Mouse (Mus musculus) layer of hippocampus, adult 2 months (tissue): Measurements from ENCODE around the gene Rhobtb1. TPM values are rescaled to one million over a fixed set of nuclear protein-coding genes. Genes with fewer than 3 reads are reported as not detected.

Source experiments
- DNase-seq, 2 experiments: peaks; one replicate each; pipeline ENCODE4 v3.0.0; 2022; ENCODE audit warnings: low spot score in 2 of 2
- H3K27ac ChIP-seq: fragments of 200-600 bp; 2 replicates; pipeline ENCODE4 v1.8.1; 2022
- H3K4me3 ChIP-seq: fragments of 200-600 bp; 2 replicates; pipeline ENCODE4 v1.8.1; 2022; ENCODE audit warnings: mild to moderate bottlenecking
- CTCF ChIP-seq: fragments of 200-600 bp; conservative IDR thresholded peaks from 2 replicates; pipeline ENCODE4 v1.8.1; 2022; ENCODE audit warnings: antibody characterized with exemption, mild to moderate bottlenecking, moderate library complexity
- long read RNA-seq, 2 experiments: library from polyadenylated mRNA; stranded (forward); transcript quantifications; one replicate each; pipeline ENCODE4 v2.0.0; 2021; ENCODE audit warnings: borderline mapping rate in 2 of 2
- total RNA-seq, 2 experiments: library from RNA; stranded (reverse); gene quantifications; 2 replicates each; pipeline ENCODE4 v1.2.3; 2021

Rhobtb1 gene
- total RNA-seq, result 1 to 10 TPM; 3.8 to 5.9 TPM
- long read RNA-seq, experiment 1, full-length matches to known transcripts, result 2 of 4 reads
- long read RNA-seq, experiment 1, partial matches to known transcripts, result 0 of 4 reads
- long read RNA-seq, experiment 1, other reads (novel, unspliced or antisense), result 2 of 4 reads
- long read RNA-seq, experiment 2, partial matches to known transcripts, result 0 of 4 reads
- long read RNA-seq, experiment 2, other reads (novel, unspliced or antisense), result 4 of 4 reads

DNA sequence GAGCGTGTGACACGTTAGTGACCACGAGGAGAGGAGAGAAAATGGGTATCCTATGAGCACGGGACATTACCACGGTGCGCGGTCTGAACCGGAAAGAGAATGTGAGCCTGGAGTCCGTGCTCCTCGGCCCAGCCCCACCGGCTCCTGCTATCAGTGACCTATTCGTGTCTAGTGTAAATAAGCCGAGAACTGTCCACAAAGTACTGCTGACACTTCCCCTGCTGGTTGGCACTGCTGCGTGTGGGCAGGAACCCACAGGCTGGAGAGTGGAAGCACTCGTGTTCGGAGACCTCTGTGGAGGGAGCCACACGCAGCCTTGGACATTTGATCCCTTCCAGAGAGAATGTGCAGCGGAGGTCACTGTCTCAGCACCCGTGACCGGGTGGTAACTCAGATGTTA lies at the start of gene Rhobtb1:
Rhobtb1 (plus strand) TSS at position 390 of the 400 bp plus-strand sequence.
- TF ChIP-seq CTCF, result no peak
- Histone ChIP-seq H3K27ac (no peak within 1 kb of the TSS), H3K4me3 (no peak within 1 kb of the TSS)
- no peak for DNase-seq

- TF ChIP-seq CTCF, result peak; percentile 79
- peak; percentile 34 to 58 for DNase-seq
- Histone ChIP-seq H3K27ac (no peak overlapping the region), H3K4me3 (no peak overlapping the region)
Observed at GRCm38 (mm10) chr10:69101988-69102387, 49.2 kb upstream of the Rhobtb1 start.

- H3K4me3 ChIP-seq, result no peak overlapping the region
- no peak overlapping the region for H3K27ac ChIP-seq
- DNase-seq, result no peak
- no peak for TF ChIP-seq CTCF
Observed at GRCm38 (mm10) chr10:69104143-69104882, 46.9 kb upstream of the Rhobtb1 start.

DNA sequence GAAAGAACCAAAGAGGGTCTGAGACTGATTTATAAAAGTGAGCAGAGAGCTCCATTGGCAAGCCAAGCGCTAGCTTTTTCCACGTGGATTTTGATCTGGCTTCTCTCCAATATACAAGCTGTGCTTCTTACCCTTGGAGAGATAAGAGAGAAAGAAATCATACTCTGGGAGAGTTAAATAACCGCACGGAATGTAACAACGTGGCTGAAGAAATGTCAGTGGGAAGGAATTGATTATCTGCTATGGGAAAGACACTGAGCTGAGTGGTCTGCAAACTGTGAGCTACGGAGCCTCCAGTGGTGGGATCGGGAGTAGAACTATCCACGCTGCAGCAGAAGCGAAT lies 46.4 kb upstream of the Rhobtb1 start:
- no peak for DNase-seq
- H3K27ac ChIP-seq, result no peak overlapping the region
- no peak overlapping the region for H3K4me3 ChIP-seq
- TF ChIP-seq CTCF, result no peak; the same call in 1 of the 2 replicates

DNA sequence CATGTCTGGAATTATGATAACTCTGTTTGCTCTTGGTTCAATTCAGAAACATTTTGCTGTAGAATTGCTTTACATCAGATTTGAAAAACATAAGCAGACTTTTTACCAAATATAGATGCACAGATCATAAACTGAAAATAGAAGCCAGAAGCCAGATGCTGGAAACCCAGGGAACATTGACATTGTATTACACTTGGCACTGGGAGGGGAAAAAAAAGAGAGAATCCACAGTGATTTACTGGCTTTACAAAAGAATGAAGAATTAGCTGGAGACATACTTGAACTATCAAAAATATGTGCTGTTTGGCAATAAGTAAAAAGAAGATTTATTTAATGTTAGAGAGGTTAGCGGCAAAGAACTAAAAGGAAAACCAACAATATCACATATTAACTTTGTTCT lies 44.4 kb upstream of the Rhobtb1 start:
- DNase-seq, result no peak
- no peak for TF ChIP-seq CTCF
- H3K27ac ChIP-seq, result no peak overlapping the region
- no peak overlapping the region for H3K4me3 ChIP-seq

DNA sequence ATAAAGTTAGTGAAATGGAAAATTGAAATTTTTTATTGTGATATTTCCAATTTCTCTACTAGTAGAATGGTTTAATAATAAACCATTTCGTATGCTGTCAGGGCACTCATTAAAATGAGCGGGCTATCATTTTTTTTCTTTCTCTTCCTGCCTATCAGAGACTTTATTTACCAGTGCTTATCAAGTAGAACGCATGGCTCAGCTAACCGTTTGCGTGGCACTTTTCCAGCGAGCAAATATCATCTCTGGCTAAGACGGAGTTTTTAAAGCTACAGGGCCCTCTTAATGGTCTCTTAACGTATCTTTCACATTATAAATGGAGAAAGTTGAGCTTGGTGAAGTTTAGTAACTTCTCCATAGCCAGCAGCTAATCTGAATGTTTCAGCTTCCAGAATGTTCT lies 44.0 kb upstream of the Rhobtb1 start:
- TF ChIP-seq CTCF, result no peak
- Histone ChIP-seq H3K4me3 (no peak overlapping the region; the same call in 1 of the 2 replicates), H3K27ac (no peak overlapping the region)
- no peak for DNase-seq

DNA sequence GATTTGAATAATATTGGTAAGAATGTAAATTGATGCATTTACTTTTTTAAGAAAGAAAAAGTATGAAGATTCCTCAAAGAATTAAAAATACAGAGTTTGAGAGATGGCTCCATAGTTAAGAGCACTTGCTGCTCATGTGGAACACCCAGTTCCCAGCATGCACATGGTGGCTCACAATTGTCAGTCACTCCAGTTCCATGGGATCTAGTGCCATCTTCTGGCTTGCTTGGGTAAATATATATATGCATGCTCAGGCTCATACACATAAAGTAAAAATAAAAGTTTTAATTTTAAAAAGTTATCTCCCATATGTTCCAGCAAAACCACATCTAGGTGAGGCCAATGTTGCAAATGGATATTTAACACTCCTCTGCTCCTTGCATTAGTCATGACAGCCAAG lies 36.9 kb upstream of the Rhobtb1 start:
- no peak for DNase-seq
- peak; percentile 61 for TF ChIP-seq CTCF
- no peak overlapping the region for H3K4me3 ChIP-seq
- H3K27ac ChIP-seq, result no peak overlapping the region

DNA sequence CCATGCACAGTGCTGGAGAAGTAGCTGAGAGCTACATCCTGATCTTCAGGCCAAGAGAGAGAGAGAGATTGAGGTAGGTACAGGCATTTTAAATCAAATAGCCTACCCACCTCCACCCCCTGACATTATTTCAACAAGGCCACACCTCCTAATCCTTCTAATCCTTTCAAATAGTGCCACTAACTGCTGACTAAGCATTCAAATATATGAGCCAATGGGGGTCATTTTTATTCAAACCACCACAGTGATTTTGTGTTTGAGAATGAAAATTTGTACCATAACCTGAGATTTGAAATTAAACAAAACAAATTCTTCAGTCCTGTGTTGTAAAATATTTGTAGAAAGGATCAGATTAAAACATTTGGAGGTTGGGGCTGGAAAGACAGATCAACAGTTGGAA lies 33.2 kb upstream of the Rhobtb1 start:
- Histone ChIP-seq H3K4me3 (no peak overlapping the region), H3K27ac (no peak overlapping the region)
- DNase-seq, result no peak
- TF ChIP-seq CTCF, result no peak

GRCm38 (mm10) chr10:69118893-69119292 lies 32.3 kb upstream of the Rhobtb1 start:
- DNase-seq, result no peak
- no peak for TF ChIP-seq CTCF
- no peak overlapping the region for H3K27ac ChIP-seq
- no peak overlapping the region for H3K4me3 ChIP-seq

GRCm38 (mm10) chr10:69119456-69119855 lies 31.8 kb upstream of the Rhobtb1 start:
- DNase-seq, result no peak
- TF ChIP-seq CTCF, result no peak
- no peak overlapping the region for H3K27ac ChIP-seq
- H3K4me3 ChIP-seq, result no peak overlapping the region

- H3K27ac ChIP-seq, result no peak overlapping the region
- H3K4me3 ChIP-seq, result no peak overlapping the region
- DNase-seq, result no peak
- no peak for TF ChIP-seq CTCF
Observed at GRCm38 (mm10) chr10:69126546-69126945, 24.7 kb upstream of the Rhobtb1 start.

DNA sequence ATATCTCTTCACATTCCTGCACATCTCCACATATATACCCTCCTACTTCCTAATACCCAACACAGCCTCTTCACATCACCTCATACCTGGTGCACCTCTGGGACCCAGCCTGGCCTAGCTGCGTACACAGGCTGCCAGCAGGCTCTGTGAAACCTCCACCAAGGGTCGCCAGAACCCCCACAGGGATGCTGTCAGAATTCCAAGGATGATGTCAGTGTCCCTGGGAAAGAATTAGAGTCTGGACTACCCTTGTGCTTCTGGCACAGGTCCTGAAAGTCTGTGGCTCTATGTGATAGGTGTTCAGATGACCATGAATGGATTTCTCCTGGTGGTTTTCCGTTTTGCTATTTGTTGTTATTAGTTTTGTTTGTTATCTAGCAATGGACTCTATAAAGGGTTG lies 22.7 kb upstream of the Rhobtb1 start:
- no peak for DNase-seq
- TF ChIP-seq CTCF, result no peak
- H3K4me3 ChIP-seq, result no peak overlapping the region
- H3K27ac ChIP-seq, result no peak overlapping the region

DNA sequence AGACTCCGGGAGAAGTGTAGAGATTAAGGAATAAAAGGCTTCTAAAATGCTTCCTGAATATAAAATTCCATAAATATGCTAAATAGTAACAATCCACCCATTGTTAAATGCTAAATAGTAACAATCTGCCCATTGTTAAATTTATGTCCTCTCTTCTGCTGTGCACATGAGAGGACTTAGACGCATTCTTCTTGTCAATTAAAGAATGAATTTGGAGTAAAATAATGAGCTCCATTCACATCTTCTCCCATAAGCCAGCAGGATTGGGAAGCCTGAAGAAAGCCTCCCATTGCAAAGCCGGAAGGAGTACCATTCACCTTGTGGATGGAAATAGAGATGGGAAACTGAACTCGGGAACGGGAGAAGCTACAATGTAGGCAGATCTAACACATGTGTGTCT lies 20.6 kb upstream of the Rhobtb1 start:
- no peak for DNase-seq
- H3K27ac ChIP-seq, result no peak overlapping the region
- no peak overlapping the region for H3K4me3 ChIP-seq
- no peak for TF ChIP-seq CTCF

GRCm38 (mm10) chr10:69134356-69134755 lies 16.9 kb upstream of the Rhobtb1 start:
- H3K4me3 ChIP-seq, result no peak overlapping the region
- no peak for DNase-seq
- no peak for TF ChIP-seq CTCF
- H3K27ac ChIP-seq, result no peak overlapping the region
